Mouse (Mus musculus): ENCODE measurements around the gene Cabp2.

- TF ChIP-seq CTCF (IDR thresholded peaks at IDR 0.05; ENCODE audit: low read depth, low read length), result no peak
- TF ChIP-seq POLR2A (IDR thresholded peaks at IDR 0.05; ENCODE audit: borderline replicate concordance, low read depth, low read length), result no peak
Measured at GRCm38 (mm10) chr19:4102626-4103025, 21.2 kb downstream of the Cabp2 start.
